Mouse (Mus musculus) intestine, postnatal 0 days (tissue): ENCODE measurements around the gene Phykpl. TPM values are rescaled to one million over a fixed set of nuclear protein-coding genes. Genes with fewer than 3 reads are reported as not detected.
A peak's percentile ranks its signal among the peaks of the same experiment; 100 is the strongest.

Experiments used
- ATAC-seq: fragments of 200-750 bp; cut with Nextera tagmentation; 2 replicates; pipeline ENCODE4 v1.8.0; 2017; ENCODE audit warnings: mild to moderate bottlenecking, moderate TSS enrichment, moderate library complexity
- H3K27ac ChIP-seq: fragments of 300-500 bp; sonication (generic); 2 replicates; pipeline ENCODE4 v1.5.1; 2014; ENCODE audit warnings: mild to moderate bottlenecking, low read depth, low read length, moderate library complexity
- H3K27me3 ChIP-seq: fragments of 300-500 bp; sonication (generic); replicated peaks from 2 replicates; pipeline ENCODE4 v1.6.1; 2014; ENCODE audit warnings: low read length, mixed read lengths; ENCODE audit not compliant: control insufficient read depth, insufficient read depth
- H3K36me3 ChIP-seq: fragments of 300-500 bp; sonication (generic); 2 replicates; pipeline ENCODE4 v1.6.1; 2014; ENCODE audit warnings: mild to moderate bottlenecking, moderate library complexity; ENCODE audit not compliant: control insufficient read depth, insufficient read depth
- H3K4me1 ChIP-seq: fragments of 300-500 bp; sonication (generic); replicated peaks from 2 replicates; pipeline ENCODE4 v1.6.1; 2014; ENCODE audit warnings: antibody characterized with exemption, low read length, mixed read lengths; ENCODE audit not compliant: control insufficient read depth, insufficient read depth
- H3K4me2 ChIP-seq: fragments of 300-500 bp; sonication (generic); replicated peaks from 2 replicates; pipeline ENCODE4 v1.6.1; 2014; ENCODE audit warnings: low read depth, mild to moderate bottlenecking, moderate library complexity
- H3K4me3 ChIP-seq: fragments of 300-500 bp; sonication (generic); 2 replicates; pipeline ENCODE4 v1.5.1; 2014; ENCODE audit warnings: low read depth, low read length
- H3K9ac ChIP-seq: fragments of 300-500 bp; sonication (generic); 2 replicates; pipeline ENCODE4 v1.6.1; 2014; ENCODE audit warnings: mild to moderate bottlenecking, low read depth, low read length
- H3K9me3 ChIP-seq: fragments of 300-500 bp; sonication (generic); 2 replicates; pipeline ENCODE4 v1.6.1; 2016; ENCODE audit warnings: mixed run types; ENCODE audit not compliant: control insufficient read depth
- CTCF ChIP-seq: sonication (generic); IDR thresholded peaks from 2 replicates; pipeline ENCODE4 v1.5.1; 2016; ENCODE audit warnings: low read depth, mild to moderate bottlenecking, control low read depth, antibody characterized with exemption, moderate library complexity
- WGBS: fragments of 180-500 bp; shearing (Covaris S2); extraction: QIAGEN DNeasy Blood & Tissue Kit; methylation state at CpG from one replicate; pipeline ENCODE4 v1.1.7; 2014; 5-methylcytosine and 5-hydroxymethylcytosine counted together
- polyA plus RNA-seq: library from polyadenylated mRNA; unstranded; fragments of >200 nt; fragmentation: Nextera tagmentation; extraction: Ambion mirVana; gene quantifications from 2 replicates; pipeline ENCODE4 v1.2.1, GENCODE M21; 2015

The Phykpl gene
- polyA plus RNA-seq, 1 experiment from 2014 or later = 24.2 TPM

GRCm38 (mm10) chr11:51617693-51618092 lies 33.1 kb downstream of the Phykpl start:
- H3K27me3 ChIP-seq = no peaks in the 10 kb centered on the region
- peaks cover 3% of the 10 kb centered on the region; the same call in 1 of the 2 replicates for H3K4me1 ChIP-seq
- H3K9me3 ChIP-seq = no peaks in the 10 kb centered on the region
- no peak overlapping the region for H3K4me2 ChIP-seq
- H3K27ac ChIP-seq = no peak overlapping the region
- H3K9ac ChIP-seq = no peak overlapping the region
- no peak overlapping the region for H3K4me3 ChIP-seq
- peak; percentile 90 for TF ChIP-seq CTCF
- whole genome bisulfite sequencing = 1% methylated on average over 4 of the region's 4 CpGs
- H3K36me3 ChIP-seq = peaks cover 4% of the 10 kb centered on the region
- no peak for ATAC-seq

DNA sequence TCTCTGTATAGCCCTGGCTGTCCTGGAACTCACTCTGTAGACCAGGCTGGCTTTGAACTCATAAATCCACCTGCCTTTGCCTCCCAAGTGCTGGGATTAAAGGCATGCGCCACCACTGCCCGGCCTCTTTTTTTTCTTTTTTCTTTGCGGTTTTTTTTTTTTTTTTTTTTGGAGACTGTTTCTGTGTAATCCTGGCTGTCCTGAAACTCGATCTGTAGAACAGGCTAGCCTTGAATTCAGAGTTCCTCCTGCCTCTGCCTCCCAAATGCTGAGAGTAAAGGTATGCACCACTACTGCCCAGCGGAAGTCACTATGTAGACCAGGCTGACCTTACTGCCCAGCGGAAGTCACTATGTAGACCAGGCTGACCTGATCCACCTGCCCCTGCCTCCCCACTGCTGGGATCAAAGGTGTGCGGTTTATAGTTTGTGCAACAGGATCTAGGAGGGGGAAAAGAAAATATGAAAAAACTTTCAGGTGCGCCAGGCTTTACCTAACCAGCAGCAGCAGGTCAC lies 34.4 kb downstream of the Phykpl start:
- H3K27me3 ChIP-seq = no peaks in the 10 kb centered on the region
- H3K4me3 ChIP-seq = peak overlapping the region; percentile 28
- H3K27ac ChIP-seq = peak overlapping the region; percentile 67; the same call in 1 of the 2 replicates
- TF ChIP-seq CTCF = no peak
- no peaks in the 10 kb centered on the region for H3K9me3 ChIP-seq
- H3K4me1 ChIP-seq = peaks cover 3% of the 10 kb centered on the region; the same call in 1 of the 2 replicates
- H3K4me2 ChIP-seq = peak overlapping the region; percentile 85
- 0 out of 2 replicates have a peak overlapping the region, but pooled peaks have one; percentile 22 for H3K9ac ChIP-seq
- 44% methylated on average over 8 of the region's 8 CpGs for WGBS
- peak; percentile 44 for ATAC-seq
- H3K36me3 ChIP-seq = peaks cover 16% of the 10 kb centered on the region

GRCm38 (mm10) chr11:51619409-51620060 lies 35.0 kb downstream of the Phykpl start, which contains the start of gene Nhp2:
Gene Nhp2 (plus strand): TSS chr11:51619735.
- peak; percentile 86 for ATAC-seq
- Histone ChIP-seq H3K4me3 (peak within 1 kb of the TSS; percentile 70), H3K27ac (peak within 1 kb of the TSS; percentile 68), H3K4me1 (peaks cover 3% of the 10 kb centered on the region; the same call in 1 of the 2 replicates), H3K9ac (peak within 1 kb of the TSS; percentile 66), H3K27me3 (no peaks in the 10 kb centered on the region), H3K9me3 (no peaks in the 10 kb centered on the region), H3K36me3 (peaks cover 22% of the 10 kb centered on the region), H3K4me2 (peak within 1 kb of the TSS; percentile 85)
- under 1% methylated on average over 51 of the region's 51 CpGs for WGBS
- 0 out of 2 replicates have a peak, but pooled peaks have one; percentile 2 for TF ChIP-seq CTCF

GRCm38 (mm10) chr11:51620084-51620483 lies 35.5 kb downstream of the Phykpl start:
- Histone ChIP-seq H3K36me3 (peaks cover 28% of the 10 kb centered on the region), H3K4me3 (peak overlapping the region; percentile 70), H3K4me2 (peak overlapping the region; percentile 85), H3K4me1 (no peaks in the 10 kb centered on the region), H3K9ac (peak overlapping the region; percentile 66), H3K27me3 (no peaks in the 10 kb centered on the region), H3K9me3 (no peaks in the 10 kb centered on the region), H3K27ac (peak overlapping the region; percentile 68; the same call in 1 of the 2 replicates)
- 0% methylated on average over 11 of the region's 11 CpGs for WGBS
- TF ChIP-seq CTCF = no peak
- no peak for ATAC-seq

- Histone ChIP-seq H3K9ac (no peak overlapping the region), H3K27me3 (no peaks in the 10 kb centered on the region), H3K4me1 (no peaks in the 10 kb centered on the region), H3K9me3 (no peaks in the 10 kb centered on the region), H3K4me3 (no peak overlapping the region), H3K4me2 (no peak overlapping the region), H3K27ac (no peak overlapping the region), H3K36me3 (peaks cover 44% of the 10 kb centered on the region)
- no peak for TF ChIP-seq CTCF
- no peak for ATAC-seq
- 93% methylated on average over 2 of the region's 2 CpGs for WGBS
These were observed 37.2 kb downstream of the Phykpl start for GRCm38 (mm10) chr11:51621776-51622175.

GRCm38 (mm10) chr11:51622971-51623491 lies 38.5 kb downstream of the Phykpl start:
- TF ChIP-seq CTCF = no peak
- Histone ChIP-seq H3K9ac (no peak overlapping the region), H3K36me3 (peaks cover 45% of the 10 kb centered on the region)

More at GRCm38 (mm10) chr11:51622971-51623491, 38.5 kb downstream of the Phykpl start:
- no peak overlapping the region; the same call in 1 of the 2 replicates for H3K27ac ChIP-seq
- H3K27me3 ChIP-seq = no peaks in the 10 kb centered on the region
- H3K9me3 ChIP-seq = no peaks in the 10 kb centered on the region
- no peak for ATAC-seq
- no peak overlapping the region for H3K4me2 ChIP-seq
- H3K4me3 ChIP-seq = no peak overlapping the region
- WGBS = 87% methylated on average over 7 of the region's 7 CpGs
- H3K4me1 ChIP-seq = no peaks in the 10 kb centered on the region
